Mouse (Mus musculus): ENCODE data around the gene Zfp575.
A peak's percentile ranks its signal among the peaks of the same experiment; 100 is the strongest.

GRCm38 (mm10) chr7:24564607-24565265 is 22.7 kb downstream of the Zfp575 start:
- no peak for TF ChIP-seq POLR2A (IDR thresholded peaks at IDR 0.05; ENCODE audit: low read depth, low read length)
- peak; percentile 95 for TF ChIP-seq CTCF (IDR thresholded peaks at IDR 0.05; ENCODE audit: borderline replicate concordance, insufficient read depth, low read length)
